Comparison of ENCODE assay signal across 30 mouse cellular contexts in genomic region chr2:9267675-9268074, GRCm38 (mm10).
"Had no signal": no experiment of that assay in that cellular context is flagged by ENCODE, and none has a peak within 500 bp of the region (broad histone marks: within the 10 kb centered on the region; RNA-seq: fewer than 3 reads in every experiment).

No protein-coding gene starts in this region.

- H3K4me3 ChIP-seq: left cerebral cortex, adult 2 months; limb, embryonic 10.5 days; limb, embryonic 12.5 days; limb, embryonic 13.5 days; limb, embryonic 15.5 days; liver, embryonic 13.5 days; liver, embryonic 15.5 days; lung, embryonic 15.5 days; megakaryocyte, embryonic 14.5 days; midbrain, embryonic 10.5 days; midbrain, embryonic 12.5 days; midbrain, embryonic 13.5 days; midbrain, embryonic 15.5 days; myocyte; neural tube, embryonic 12.5 days had no signal

- H3K27me3 ChIP-seq: limb, embryonic 12.5 days; limb, embryonic 13.5 days; limb, embryonic 15.5 days; liver, embryonic 13.5 days; liver, embryonic 15.5 days; lung, embryonic 15.5 days; megakaryocyte, embryonic 14.5 days; midbrain, embryonic 12.5 days; midbrain, embryonic 13.5 days; midbrain, embryonic 15.5 days; neural tube, embryonic 12.5 days had no signal

- H3K36me3 ChIP-seq: limb, embryonic 10.5 days; limb, embryonic 12.5 days; limb, embryonic 13.5 days; limb, embryonic 15.5 days; liver, embryonic 13.5 days; liver, embryonic 15.5 days; lung, embryonic 15.5 days; midbrain, embryonic 10.5 days; midbrain, embryonic 12.5 days; midbrain, embryonic 13.5 days; midbrain, embryonic 15.5 days; neural tube, embryonic 12.5 days had no signal

- H3K4me2 ChIP-seq: limb, embryonic 12.5 days; limb, embryonic 13.5 days; limb, embryonic 15.5 days; liver, embryonic 13.5 days; liver, embryonic 15.5 days; lung, embryonic 14.5 days; lung, embryonic 15.5 days; midbrain, embryonic 11.5 days; midbrain, embryonic 12.5 days; midbrain, embryonic 13.5 days; midbrain, embryonic 15.5 days; neural tube, embryonic 12.5 days had no signal

- DNase-seq: left cerebral cortex, postnatal 4 days; liver; liver, embryonic 13.5 days; lung, adult 18-20 months; lung, adult 2 months; lung, embryonic 14.5 days; lung, postnatal 10 days; lung, postnatal 14 days; lung, postnatal 36 days; lung, postnatal 4 days; midbrain, embryonic 14.5 days had no signal

- ATAC-seq: lung, postnatal 0 days; midbrain, embryonic 13.5 days; midbrain, embryonic 15.5 days; midbrain, embryonic 16.5 days had no signal

- H3K4me1 ChIP-seq: limb, embryonic 10.5 days; limb, embryonic 12.5 days; limb, embryonic 13.5 days; limb, embryonic 15.5 days; liver, embryonic 13.5 days; liver, embryonic 15.5 days; lung, embryonic 15.5 days; megakaryocyte, embryonic 14.5 days; midbrain, embryonic 10.5 days; midbrain, embryonic 12.5 days; midbrain, embryonic 13.5 days; midbrain, embryonic 15.5 days; neural tube, embryonic 12.5 days had no signal

- H3K9me3 ChIP-seq: limb, embryonic 10.5 days; limb, embryonic 12.5 days; limb, embryonic 13.5 days; limb, embryonic 15.5 days; liver, embryonic 13.5 days; liver, embryonic 15.5 days; lung, embryonic 15.5 days; megakaryocyte, embryonic 14.5 days; midbrain, embryonic 10.5 days; midbrain, embryonic 12.5 days; midbrain, embryonic 13.5 days; midbrain, embryonic 15.5 days; neural tube, embryonic 12.5 days had no signal

- H3K9ac ChIP-seq: limb, embryonic 12.5 days; limb, embryonic 13.5 days; limb, embryonic 15.5 days; liver, embryonic 13.5 days; liver, embryonic 14.5 days; liver, embryonic 15.5 days; lung, embryonic 14.5 days; lung, embryonic 15.5 days; midbrain, embryonic 12.5 days; midbrain, embryonic 13.5 days; midbrain, embryonic 15.5 days; neural tube, embryonic 12.5 days had no signal

- H3K27ac ChIP-seq: left cerebral cortex, adult 2 months; limb, embryonic 10.5 days; limb, embryonic 12.5 days; limb, embryonic 13.5 days; limb, embryonic 15.5 days; liver, embryonic 13.5 days; liver, embryonic 14.5 days; liver, embryonic 15.5 days; lung, embryonic 15.5 days; macrophage; midbrain, embryonic 10.5 days; midbrain, embryonic 12.5 days; midbrain, embryonic 13.5 days; midbrain, embryonic 15.5 days; neural tube, embryonic 12.5 days had no signal
